Mouse (Mus musculus) forebrain, postnatal 0 days (tissue): ENCODE results near the gene Olfr1418. TPM values are rescaled to one million over a fixed set of nuclear protein-coding genes. Genes with fewer than 3 reads are reported as not detected.
"Not testable (repeated sequence)": the region's sequence is repeated elsewhere in the genome, so short reads cannot be mapped to it uniquely, and the experiment has no call there.

ENCODE experiments used
- ATAC-seq: fragments of 200-750 bp; cut with Nextera tagmentation; 2 replicates; pipeline ENCODE4 v1.8.0; 2017; ENCODE audit warnings: mild to moderate bottlenecking, moderate library complexity
- DNase-seq: peaks from one replicate; pipeline ENCODE4 v3.0.0-alpha.2; 2015
- H3K27ac ChIP-seq: fragments of 300-500 bp; sonication (generic); 2 replicates; pipeline ENCODE4 v1.5.1; 2014; ENCODE audit warnings: low read depth, mild to moderate bottlenecking, antibody characterized with exemption, low read length, moderate library complexity, mixed read lengths
- H3K27me3 ChIP-seq: fragments of 300-500 bp; sonication (generic); 2 replicates; pipeline ENCODE4 v1.6.1; 2014; ENCODE audit warnings: mild to moderate bottlenecking, low read length, mixed read lengths; ENCODE audit not compliant: insufficient read depth
- H3K36me3 ChIP-seq: fragments of 300-500 bp; sonication (generic); 2 replicates; pipeline ENCODE4 v1.6.1; 2014; ENCODE audit warnings: mild to moderate bottlenecking, moderate library complexity; ENCODE audit not compliant: insufficient read depth
- H3K4me1 ChIP-seq: fragments of 300-500 bp; sonication (generic); 2 replicates; pipeline ENCODE4 v1.6.1; 2014; ENCODE audit warnings: antibody characterized with exemption; ENCODE audit not compliant: insufficient read depth
- H3K4me2 ChIP-seq: fragments of 300-500 bp; sonication (generic); 2 replicates; pipeline ENCODE4 v1.6.1; 2014; ENCODE audit warnings: low read depth, mild to moderate bottlenecking, moderate library complexity
- H3K4me3 ChIP-seq: fragments of 300-500 bp; sonication (generic); 2 replicates; pipeline ENCODE4 v1.5.1; 2014; ENCODE audit warnings: low read depth, low read length, mixed read lengths
- H3K9ac ChIP-seq: fragments of 300-500 bp; sonication (generic); 2 replicates; pipeline ENCODE4 v1.6.1; 2014; ENCODE audit warnings: mild to moderate bottlenecking
- H3K9me3 ChIP-seq: fragments of 300-500 bp; sonication (generic); 2 replicates; pipeline ENCODE4 v1.6.1; 2016; ENCODE audit warnings: low read length
- CTCF ChIP-seq: sonication (generic); IDR thresholded peaks from 2 replicates; pipeline ENCODE4 v1.5.1; 2016; ENCODE audit warnings: antibody characterized with exemption, control low read depth, low read depth
- WGBS: fragments of 180-500 bp; shearing (Covaris S2); extraction: QIAGEN DNeasy Blood & Tissue Kit; methylation state at CpG from one replicate; pipeline ENCODE4 v1.1.7; 2014; 5-methylcytosine and 5-hydroxymethylcytosine counted together
- polyA plus RNA-seq: library from polyadenylated mRNA; unstranded; fragments of >200 nt; fragmentation: Nextera tagmentation; extraction: Ambion mirVana; gene quantifications from 2 replicates; pipeline ENCODE4 v1.2.1, GENCODE M21; 2015
- total RNA-seq: library from RNA; depleted of rRNA; stranded (reverse); fragments of >200 nt; gene quantifications from 2 replicates; pipeline ENCODE4 v1.2.3, GENCODE M21; 2014; rRNA removed

Gene Olfr1418
- total RNA-seq: not detected in 2 replicates
- polyA plus RNA-seq: not detected in 2 replicates

DNA sequence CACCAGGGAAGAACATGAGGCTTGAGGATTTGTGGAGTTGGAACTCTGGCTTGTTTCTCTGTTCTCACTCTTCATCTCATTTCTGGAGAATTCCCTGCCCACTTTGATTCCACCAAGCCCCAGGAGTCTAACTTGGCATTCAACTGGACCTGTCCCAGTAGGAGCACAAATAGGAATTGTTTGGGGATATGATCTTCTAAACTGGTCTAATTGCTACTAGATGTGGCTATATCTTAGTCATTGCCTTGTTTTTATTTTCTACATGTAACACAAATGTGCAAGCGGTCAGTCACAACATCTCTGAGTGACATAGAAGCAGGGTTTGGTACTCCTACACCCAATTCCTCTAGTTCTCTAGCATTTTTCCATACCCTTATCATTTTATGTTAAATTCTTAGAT is at the start of gene Olfr1418:
TSS of gene Olfr1418 (minus strand) at position 101 of the 400 bp plus-strand sequence.
- H3K9ac ChIP-seq: no peak within 1 kb of the TSS
- ATAC-seq (no peak), DNase-seq (no peak)
- no peak within 1 kb of the TSS for H3K4me3 ChIP-seq
- no peaks in the 10 kb centered on the region for H3K9me3 ChIP-seq
- no peaks in the 10 kb centered on the region for H3K27me3 ChIP-seq
- 100% methylated on average over 1 of the region's 1 CpGs for WGBS
- no peak within 1 kb of the TSS for H3K4me2 ChIP-seq
- TF ChIP-seq CTCF: no peak
- no peaks in the 10 kb centered on the region for H3K36me3 ChIP-seq
- no peak within 1 kb of the TSS for H3K27ac ChIP-seq
- no peaks in the 10 kb centered on the region for H3K4me1 ChIP-seq

DNA sequence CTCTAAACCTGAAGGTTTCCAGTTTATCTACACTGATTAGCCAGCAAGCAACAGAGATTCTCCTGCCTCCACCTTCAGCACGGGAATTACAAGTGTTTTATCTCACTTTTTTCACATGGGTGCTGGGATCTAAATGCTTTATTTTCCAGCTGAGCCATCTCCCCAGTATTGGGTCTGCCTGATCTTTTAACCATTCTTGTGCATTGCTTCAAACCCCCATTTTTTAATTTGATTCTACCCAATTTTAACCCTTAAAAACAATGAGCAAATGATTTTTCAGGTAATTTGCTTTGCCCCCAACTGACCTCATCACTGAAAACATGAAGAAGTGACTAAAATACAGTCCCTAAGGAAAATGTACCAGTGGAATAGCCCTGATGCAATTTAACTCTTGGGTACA is 25.4 kb upstream of the Olfr1418 start, which contains the start of gene Olfr1420:
TSS of gene Olfr1420 (plus strand) at position 301 of the 400 bp plus-strand sequence.
- Histone ChIP-seq H3K9ac (no peak within 1 kb of the TSS), H3K9me3 (no peaks in the 10 kb centered on the region), H3K36me3 (no peaks in the 10 kb centered on the region), H3K27me3 (no peaks in the 10 kb centered on the region), H3K4me3 (no peak within 1 kb of the TSS), H3K27ac (no peak within 1 kb of the TSS), H3K4me2 (no peak within 1 kb of the TSS), H3K4me1 (no peaks in the 10 kb centered on the region)
- no peak for TF ChIP-seq CTCF
- ATAC-seq (no peak), DNase-seq (no peak)
- WGBS: 49% methylated on average over 1 of the region's 1 CpGs

DNA sequence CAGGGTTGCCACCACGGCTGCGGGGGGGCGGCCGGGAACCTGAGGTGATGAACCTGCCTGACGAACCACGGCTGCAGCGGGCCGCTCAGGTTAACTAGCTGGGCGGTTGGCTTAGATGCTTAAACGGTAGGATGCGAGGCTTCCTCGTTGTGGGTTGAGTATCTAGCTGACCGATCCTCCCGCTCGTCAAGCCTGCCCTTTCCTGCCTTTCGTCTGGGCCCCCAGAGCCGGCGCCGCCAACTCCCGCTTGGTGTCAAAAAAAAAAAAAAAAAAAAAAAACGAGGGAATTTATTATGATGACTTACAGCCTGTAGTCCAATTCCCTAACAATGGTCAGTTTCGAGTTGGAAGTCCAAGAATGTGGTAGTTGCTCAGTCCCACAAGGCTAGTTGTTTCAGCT is 17.5 kb upstream of the Olfr1418 start:
- H3K27ac ChIP-seq, H3K9me3 ChIP-seq, H3K27me3 ChIP-seq, ATAC-seq, H3K36me3 ChIP-seq, DNase-seq, H3K4me2 ChIP-seq, H3K4me3 ChIP-seq, H3K9ac ChIP-seq, H3K4me1 ChIP-seq: not testable (repeated sequence)
- 69% methylated on average over 22 of the region's 22 CpGs for WGBS

DNA sequence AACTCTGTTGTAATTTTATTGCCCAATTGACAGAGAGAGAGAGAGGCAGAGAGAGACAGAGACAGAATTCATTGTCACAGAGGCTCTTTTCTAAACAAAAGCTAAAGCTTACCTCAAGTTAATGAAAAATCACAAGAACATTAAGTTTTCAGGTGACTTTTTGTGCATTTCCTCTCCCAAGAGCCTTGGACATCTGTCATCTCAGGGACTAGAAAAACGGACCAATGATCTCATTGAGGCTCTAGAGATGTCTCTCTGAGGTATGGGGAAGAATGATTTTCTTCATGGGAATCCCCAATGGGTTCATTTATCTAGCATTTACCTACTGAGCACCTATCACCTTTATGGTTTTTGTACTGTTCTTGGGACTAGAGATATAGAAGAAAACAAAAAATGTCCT is 14.1 kb upstream of the Olfr1418 start, which contains the start of gene Olfr1419:
TSS of gene Olfr1419 (minus strand) at position 101 of the 400 bp plus-strand sequence.
- ATAC-seq: no peak
- Histone ChIP-seq H3K4me3 (no peak within 1 kb of the TSS), H3K9ac (no peak within 1 kb of the TSS), H3K9me3 (no peaks in the 10 kb centered on the region), H3K4me2 (no peak within 1 kb of the TSS), H3K27me3 (no peaks in the 10 kb centered on the region), H3K27ac (no peak within 1 kb of the TSS), H3K4me1 (no peaks in the 10 kb centered on the region), H3K36me3 (no peaks in the 10 kb centered on the region)
- WGBS: 56% methylated on average over 1 of the region's 1 CpGs
- no peak for DNase-seq
- no peak for TF ChIP-seq CTCF

DNA sequence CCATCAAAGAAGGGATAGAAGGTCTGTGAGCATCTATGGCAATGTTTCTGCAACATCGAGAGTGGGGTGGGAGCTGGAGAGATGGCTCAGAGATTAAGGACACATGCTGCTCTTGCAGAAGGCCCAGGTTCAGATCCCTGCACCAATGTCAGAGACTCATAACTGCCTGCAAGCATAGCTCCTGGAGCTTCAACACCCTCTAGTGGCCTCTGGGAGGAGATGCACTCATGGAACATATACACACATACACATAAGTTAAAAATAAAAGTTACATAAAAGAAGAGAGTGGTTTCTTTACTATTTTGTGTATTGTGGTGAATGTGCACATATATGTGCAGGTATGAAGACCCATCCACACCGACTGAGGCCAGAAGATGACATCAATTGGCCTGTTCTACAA is 7.0 kb upstream of the Olfr1418 start:
- 83% methylated on average over 2 of the region's 2 CpGs for WGBS
- no peak for DNase-seq
- no peaks in the 10 kb centered on the region for H3K36me3 ChIP-seq
- H3K4me1 ChIP-seq: no peaks in the 10 kb centered on the region
- no peak overlapping the region for H3K27ac ChIP-seq
- H3K4me3 ChIP-seq: no peak overlapping the region
- no peaks in the 10 kb centered on the region for H3K27me3 ChIP-seq
- no peak overlapping the region for H3K4me2 ChIP-seq
- no peak overlapping the region for H3K9ac ChIP-seq
- no peak for TF ChIP-seq CTCF
- H3K9me3 ChIP-seq: no peaks in the 10 kb centered on the region
- ATAC-seq: no peak

DNA sequence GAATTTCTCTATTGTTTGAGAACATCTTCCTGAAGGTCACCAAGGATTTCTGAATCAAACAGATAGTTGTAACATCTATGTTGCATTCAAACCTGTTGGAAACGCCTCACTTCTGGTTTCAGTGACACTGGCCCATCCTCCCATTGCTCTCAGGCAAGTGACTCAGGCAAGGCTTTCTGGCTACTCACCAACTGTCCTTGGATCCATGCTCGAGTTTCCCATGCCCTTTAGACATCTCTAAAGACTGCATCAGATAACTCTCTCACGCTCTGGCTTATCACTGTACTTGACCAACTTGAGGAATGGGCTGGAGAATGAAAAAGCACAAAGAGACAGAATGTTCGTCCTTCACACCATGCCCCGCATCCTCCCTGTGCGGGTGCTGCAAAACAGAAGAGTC is 4.4 kb downstream of the Olfr1418 start:
- no peaks in the 10 kb centered on the region for H3K27me3 ChIP-seq
- no peak for TF ChIP-seq CTCF
- DNase-seq (no peak), ATAC-seq (no peak)
- H3K9ac ChIP-seq: no peak overlapping the region
- no peak overlapping the region for H3K4me3 ChIP-seq
- 78% methylated on average over 6 of the region's 6 CpGs for WGBS
- H3K4me2 ChIP-seq: no peak overlapping the region
- H3K27ac ChIP-seq: no peak overlapping the region
- no peaks in the 10 kb centered on the region for H3K9me3 ChIP-seq
- H3K4me1 ChIP-seq: no peaks in the 10 kb centered on the region
- H3K36me3 ChIP-seq: no peaks in the 10 kb centered on the region

DNA sequence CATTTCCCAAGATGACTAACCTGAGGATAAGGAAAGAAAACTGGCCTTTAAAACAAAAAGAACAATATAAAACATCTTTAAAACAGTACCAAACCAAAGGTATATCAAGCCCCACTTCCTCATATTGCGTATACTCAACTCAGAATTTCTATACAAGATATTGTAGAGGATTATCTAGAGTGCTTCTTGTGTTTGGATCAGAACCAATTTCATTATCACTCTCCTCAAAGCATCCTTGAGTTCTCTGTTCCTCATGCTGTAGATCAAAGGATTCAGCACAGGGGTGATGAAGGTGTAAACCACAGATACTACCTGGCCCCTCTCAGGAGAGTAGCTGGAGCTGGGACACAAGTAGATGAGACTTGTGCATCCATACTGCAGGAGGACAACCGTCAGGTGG is 6.0 kb downstream of the Olfr1418 start:
- Histone ChIP-seq H3K27me3 (no peaks in the 10 kb centered on the region), H3K4me2 (no peak overlapping the region), H3K36me3 (no peaks in the 10 kb centered on the region), H3K9ac (no peak overlapping the region), H3K4me1 (no peaks in the 10 kb centered on the region), H3K4me3 (no peak overlapping the region), H3K27ac (no peak overlapping the region), H3K9me3 (no peaks in the 10 kb centered on the region)
- TF ChIP-seq CTCF: no peak
- no peak for ATAC-seq
- DNase-seq: no peak
- 88% methylated on average over 2 of the region's 2 CpGs for WGBS
